Mouse (Mus musculus) megakaryocyte, embryonic 14.5 days (primary cell): ENCODE data around the gene Slc35e3.

Experiments used
- FLI1 ChIP-seq: IDR thresholded peaks from 2 replicates; pipeline ENCODE4 v1.6.1; 2012; ENCODE audit warnings: low read length, inconsistent platforms, mixed read lengths
- GATA1 ChIP-seq: IDR thresholded peaks from 3 replicates; pipeline ENCODE4 v1.6.1; 2012; ENCODE audit warnings: mixed read lengths, low read length, inconsistent platforms, borderline replicate concordance

DNA sequence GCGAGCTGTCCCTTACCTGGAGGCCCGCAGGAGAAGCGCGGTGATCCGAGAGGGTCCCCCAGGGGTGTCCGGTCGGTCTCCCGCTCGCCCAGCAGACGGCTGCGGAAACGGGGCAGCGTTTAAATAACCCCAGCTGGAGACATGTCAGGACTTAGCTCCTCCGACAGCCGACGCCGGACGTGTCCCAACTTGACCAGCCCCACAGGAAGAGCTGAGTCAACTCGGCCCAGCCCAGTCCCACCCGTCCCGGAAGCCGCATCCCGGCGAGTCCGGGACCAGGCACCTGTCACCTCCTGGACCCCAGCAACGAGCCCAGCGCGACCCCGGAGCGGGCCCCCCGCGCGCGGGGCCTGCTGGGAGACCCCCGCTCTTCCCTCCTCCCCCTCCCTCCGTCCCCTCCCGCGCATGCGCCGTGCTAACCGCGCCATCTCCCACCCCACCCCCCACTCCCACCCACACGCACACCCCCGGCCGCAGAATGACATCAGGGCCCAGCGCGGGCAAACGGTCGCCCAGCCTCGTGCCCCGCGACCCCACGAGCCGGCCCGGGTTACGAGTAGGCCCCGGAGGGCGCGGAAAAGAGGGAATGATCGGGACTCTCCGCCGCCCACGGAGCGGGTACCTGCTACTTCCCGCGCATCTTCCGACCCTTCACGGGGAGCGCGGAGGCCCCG, 36.1 kb downstream of the Slc35e3 start:
- TF ChIP-seq GATA1 = no peak
- no peak; the same call in 1 of the 2 replicates for TF ChIP-seq FLI1
